Mouse (Mus musculus) liver, embryonic 14.5 days (tissue): ENCODE measurements at regions not wholly inside any gene's neighbourhood (a gene's known extent, or its start where the extent isn't known, plus 50 kb on each side); places are given as distances from the start of the nearest gene placed in this dataset.

Experiments
- ATAC-seq: fragments of 200-750 bp; cut with Nextera tagmentation; 2 replicates; pipeline ENCODE4 v1.8.0; 2017; ENCODE audit warnings: moderate number of reproducible peaks, mild to moderate bottlenecking, moderate library complexity; ENCODE audit not compliant: insufficient read depth
- DNase-seq, 3 experiments: peaks; one replicate each; pipeline ENCODE4 v3.0.0-alpha.2; 2012 to 2013; ENCODE audit warnings: low read depth in 3 of 3, low spot score in 3 of 3
- H3K27ac ChIP-seq: fragments of 300-500 bp; sonication (generic); 2 replicates; pipeline ENCODE4 v1.5.1; 2014; ENCODE audit warnings: moderate library complexity, mild to moderate bottlenecking, control low read depth, inconsistent platforms
- H3K27me3 ChIP-seq: fragments of 300-500 bp; sonication (generic); 2 replicates; pipeline ENCODE4 v1.6.1; 2014; ENCODE audit warnings: mild to moderate bottlenecking, low read length, moderate library complexity; ENCODE audit not compliant: control insufficient read depth, insufficient read depth
- H3K36me3 ChIP-seq: fragments of 300-500 bp; sonication (generic); replicated peaks from 2 replicates; pipeline ENCODE4 v1.6.1; 2014; ENCODE audit warnings: low read depth; ENCODE audit not compliant: control insufficient read depth, insufficient read depth
- H3K4me1 ChIP-seq, 2 experiments: fragments of 200-500 bp in 1 of 2; fragments of 300-500 bp in 1 of 2; sonication (generic) in 1 of 2; replicated peaks; 2 replicates each; pipeline ENCODE4 v1.6.1; 2012 to 2014; ENCODE audit warnings: antibody characterized with exemption in 1 of 2, inconsistent platforms in 1 of 2, low read length in 1 of 2; ENCODE audit not compliant: control insufficient read depth in 2 of 2, insufficient read depth in 2 of 2
- H3K4me2 ChIP-seq: fragments of 300-500 bp; sonication (generic); 2 replicates; pipeline ENCODE4 v1.6.1; 2014; ENCODE audit warnings: low read depth, mild to moderate bottlenecking, control low read depth, moderate library complexity
- H3K4me3 ChIP-seq, 2 experiments: fragments of 200-500 bp in 1 of 2; fragments of 300-500 bp in 1 of 2; sonication (generic) in 1 of 2; 2 replicates each; pipeline ENCODE4 v1.5.1; 2012 to 2014; ENCODE audit warnings: low read depth in 2 of 2, low read length in 2 of 2, mild to moderate bottlenecking in 2 of 2, control low read depth in 1 of 2, inconsistent platforms in 1 of 2, moderate library complexity in 1 of 2; ENCODE audit not compliant: insufficient read depth in 1 of 2
- H3K9ac ChIP-seq: fragments of 300-500 bp; sonication (generic); replicated peaks from 2 replicates; pipeline ENCODE4 v1.6.1; 2014; ENCODE audit warnings: mild to moderate bottlenecking, control low read depth, moderate library complexity
- H3K9me3 ChIP-seq: fragments of 300-500 bp; sonication (generic); 2 replicates; pipeline ENCODE4 v1.6.1; 2016; ENCODE audit warnings: low read length, mixed read lengths; ENCODE audit not compliant: control insufficient read depth
- CTCF ChIP-seq: IDR thresholded peaks from 2 replicates; pipeline ENCODE4 v1.5.1; 2016; ENCODE audit warnings: antibody characterized with exemption, low read depth, control low read depth
- EP300 ChIP-seq: IDR thresholded peaks from 2 replicates; pipeline ENCODE4 v1.6.1; 2016; ENCODE audit warnings: antibody characterized with exemption, low read depth
- WGBS: fragments of 180-500 bp; shearing (Covaris S2); extraction: QIAGEN DNeasy Blood & Tissue Kit; methylation state at CpG from one replicate; pipeline ENCODE4 v1.1.7; 2014; ENCODE audit not compliant: insufficient replicate concordance; 5-methylcytosine and 5-hydroxymethylcytosine counted together

- TF ChIP-seq EP300 (no peak), CTCF (no peak)
- Histone ChIP-seq H3K9me3 (no peaks in the 10 kb centered on the region), H3K36me3 (no peaks in the 10 kb centered on the region), H3K9ac (no peak overlapping the region), H3K4me3 (no peak overlapping the region), H3K4me1 (peaks cover 11 to 16% of the 10 kb centered on the region in 2 experiments), H3K27ac (no peak overlapping the region), H3K4me2 (no peak overlapping the region), H3K27me3 (no peaks in the 10 kb centered on the region)
- no peak for DNase-seq
- WGBS: 46% methylated on average over 2 of the region's 2 CpGs
- no peak for ATAC-seq
These were observed 104.7 kb downstream of the Mn1 start for GRCm38 (mm10) chr5:111521866-111522265.

DNA sequence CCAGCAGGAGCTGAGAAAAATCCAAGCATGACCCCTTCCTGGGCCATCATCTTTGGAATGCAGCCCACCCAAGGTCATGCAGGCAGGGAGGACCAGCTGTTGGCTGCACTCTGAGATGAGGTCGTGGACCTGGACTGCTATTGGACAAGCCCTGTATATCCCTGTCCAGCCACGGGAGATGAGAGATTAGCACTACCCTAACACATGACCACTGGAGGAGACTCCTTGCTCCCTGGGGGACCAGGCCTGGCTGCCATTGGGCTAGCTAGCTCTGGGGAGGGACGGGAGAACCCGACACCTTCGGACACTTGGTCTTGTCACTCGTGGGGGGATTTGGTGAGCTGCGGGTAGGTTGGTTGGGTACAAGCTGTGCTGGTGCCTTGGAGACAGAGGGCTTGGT, 105.4 kb downstream of the Mn1 start:
- Histone ChIP-seq H3K4me2 (no peak overlapping the region), H3K27ac (no peak overlapping the region), H3K4me3 (no peak overlapping the region), H3K9ac (no peak overlapping the region), H3K4me1 (peaks cover 11 to 16% of the 10 kb centered on the region in 2 experiments), H3K27me3 (no peaks in the 10 kb centered on the region), H3K9me3 (no peaks in the 10 kb centered on the region), H3K36me3 (no peaks in the 10 kb centered on the region)
- TF ChIP-seq EP300 (no peak), CTCF (no peak)
- DNase-seq (no peak), ATAC-seq (no peak)
- 63% methylated on average over 7 of the region's 7 CpGs for WGBS

- H3K9me3 ChIP-seq: no peaks in the 10 kb centered on the region
- no peak overlapping the region for H3K4me2 ChIP-seq
- 77% methylated on average over 10 of the region's 10 CpGs for WGBS
- H3K27me3 ChIP-seq: 0 out of 2 replicates have a peak, but pooled peaks cover 2% of the 10 kb centered on the region
- TF ChIP-seq EP300 (no peak), CTCF (no peak)
- no peaks in the 10 kb centered on the region for H3K4me1 ChIP-seq
- no peaks in the 10 kb centered on the region for H3K36me3 ChIP-seq
- DNase-seq: no peak
- no peak overlapping the region for H3K4me3 ChIP-seq
- no peak overlapping the region for H3K9ac ChIP-seq
- no peak overlapping the region for H3K27ac ChIP-seq
- ATAC-seq: no peak
These were observed 110.6 kb downstream of the Mn1 start for GRCm38 (mm10) chr5:111527741-111528140.

DNA sequence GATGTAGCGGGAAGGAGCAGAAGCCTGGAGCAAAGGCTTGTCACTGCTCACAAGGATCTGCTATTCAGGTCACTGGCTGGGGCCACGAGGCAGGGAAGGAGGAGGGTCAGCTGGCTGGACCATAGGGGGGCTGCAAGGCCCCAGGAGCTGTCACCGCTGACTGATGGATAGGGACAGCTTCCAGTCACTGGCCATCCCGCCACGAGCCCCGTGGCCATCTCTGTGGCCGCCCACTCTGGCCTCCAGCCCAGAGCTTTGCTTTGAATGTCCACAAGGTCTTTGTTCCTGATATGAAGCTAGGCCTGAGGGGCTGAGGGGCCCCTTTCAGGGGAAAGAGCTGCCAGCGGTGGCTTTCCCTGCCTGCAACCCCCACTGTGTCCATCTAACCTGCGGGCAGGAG, 111.9 kb downstream of the Mn1 start:
- WGBS: 37% methylated on average over 9 of the region's 9 CpGs
- no peak for ATAC-seq
- H3K27me3 ChIP-seq: 0 out of 2 replicates have a peak, but pooled peaks cover 2% of the 10 kb centered on the region

GRCm38 (mm10) chr5:111530628-111531524, 113.7 kb downstream of the Mn1 start:
- Histone ChIP-seq H3K4me2 (peak overlapping the region; percentile 16), H3K4me1 (no peaks in the 10 kb centered on the region), H3K4me3 (no peak overlapping the region), H3K36me3 (no peaks in the 10 kb centered on the region), H3K9ac (no peak overlapping the region), H3K9me3 (no peaks in the 10 kb centered on the region), H3K27ac (no peak overlapping the region), H3K27me3 (0 out of 2 replicates have a peak, but pooled peaks cover 2% of the 10 kb centered on the region)
- no peak for TF ChIP-seq CTCF
- no peak for TF ChIP-seq EP300
- ATAC-seq (no peak), DNase-seq (no peak)
- WGBS: 31% methylated on average over 26 of the region's 26 CpGs

More for the DNA sequence above, 111.9 kb downstream of the Mn1 start:
- H3K9ac ChIP-seq: no peak overlapping the region
- H3K4me1 ChIP-seq: no peaks in the 10 kb centered on the region
- no peak overlapping the region for H3K4me3 ChIP-seq
- no peaks in the 10 kb centered on the region for H3K36me3 ChIP-seq
- no peak overlapping the region for H3K27ac ChIP-seq
- DNase-seq: no peak
- TF ChIP-seq EP300: no peak
- no peak for TF ChIP-seq CTCF
- no peak overlapping the region for H3K4me2 ChIP-seq
- no peaks in the 10 kb centered on the region for H3K9me3 ChIP-seq
